Mouse (Mus musculus) lung, postnatal 0 days (tissue): ENCODE measurements at regions not wholly inside any gene's neighbourhood (a gene's known extent, or its start where the extent isn't known, plus 50 kb on each side); places are given as distances from the start of the nearest gene placed in this dataset.
A peak's percentile ranks its signal among the peaks of the same experiment; 100 is the strongest.

Source experiments
- ATAC-seq: fragments of 200-750 bp; cut with Nextera tagmentation; 2 replicates; pipeline ENCODE4 v1.8.0; 2017; ENCODE audit warnings: moderate library complexity
- DNase-seq: peaks from one replicate; pipeline ENCODE4 v3.0.0-alpha.2; 2016; ENCODE audit warnings: low spot score
- H3K27ac ChIP-seq: fragments of 300-500 bp; sonication (generic); 2 replicates; pipeline ENCODE4 v1.5.1; 2014; ENCODE audit warnings: antibody characterized with exemption, mild to moderate bottlenecking, low read length, mixed read lengths
- H3K27me3 ChIP-seq: fragments of 300-500 bp; sonication (generic); replicated peaks from 2 replicates; pipeline ENCODE4 v1.6.1; 2014; ENCODE audit warnings: low read length, mixed read lengths; ENCODE audit not compliant: insufficient read depth
- H3K36me3 ChIP-seq: fragments of 300-500 bp; sonication (generic); 2 replicates; pipeline ENCODE4 v1.6.1; 2014; ENCODE audit warnings: low read length, mixed read lengths; ENCODE audit not compliant: insufficient read depth
- H3K4me1 ChIP-seq: fragments of 300-500 bp; sonication (generic); 2 replicates; pipeline ENCODE4 v1.6.1; 2014; ENCODE audit warnings: antibody characterized with exemption, low read depth, low read length, mixed read lengths; ENCODE audit not compliant: insufficient read depth
- H3K4me2 ChIP-seq: fragments of 300-500 bp; sonication (generic); replicated peaks from 2 replicates; pipeline ENCODE4 v1.6.1; 2014; ENCODE audit warnings: low read depth, mild to moderate bottlenecking, low read length, moderate library complexity, mixed read lengths
- H3K4me3 ChIP-seq: fragments of 300-500 bp; sonication (generic); 2 replicates; pipeline ENCODE4 v1.5.1; 2014; ENCODE audit warnings: low read depth, low read length
- H3K9ac ChIP-seq: fragments of 300-500 bp; sonication (generic); replicated peaks from 2 replicates; pipeline ENCODE4 v1.6.1; 2014; ENCODE audit warnings: low read depth, mild to moderate bottlenecking
- H3K9me3 ChIP-seq: fragments of 300-500 bp; sonication (generic); 2 replicates; pipeline ENCODE4 v1.6.1; 2016; ENCODE audit warnings: low read length, mixed read lengths
- CTCF ChIP-seq: IDR thresholded peaks from 2 replicates; pipeline ENCODE4 v1.5.1; 2016; ENCODE audit warnings: antibody characterized with exemption, mild to moderate bottlenecking
- EP300 ChIP-seq: IDR thresholded peaks from 2 replicates; pipeline ENCODE4 v1.6.1; 2016; ENCODE audit warnings: antibody characterized with exemption, mild to moderate bottlenecking, control low read depth
- WGBS: fragments of 180-500 bp; shearing (Covaris S2); extraction: QIAGEN DNeasy Blood & Tissue Kit; methylation state at CpG from one replicate; pipeline ENCODE4 v1.1.7; 2014; 5-methylcytosine and 5-hydroxymethylcytosine counted together

DNA sequence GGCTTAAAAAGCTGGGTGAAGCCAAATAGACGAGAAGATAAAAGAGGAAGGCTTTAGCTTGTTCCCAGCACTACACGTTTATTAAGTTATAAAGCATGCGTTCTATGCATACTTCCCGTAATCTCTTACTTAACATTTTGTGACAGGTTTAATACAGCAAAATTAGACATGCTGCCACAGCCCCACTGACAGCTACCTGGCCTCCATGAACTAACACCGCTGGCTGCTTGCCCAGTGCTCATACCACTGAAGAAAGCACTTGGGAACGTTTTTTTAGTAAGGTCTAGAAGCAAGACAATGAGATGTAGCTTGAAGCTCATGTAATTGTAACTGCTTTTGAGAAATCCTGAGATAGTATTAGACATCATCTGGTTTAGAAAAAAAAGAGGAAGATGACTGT is 152.3 kb upstream of the Isl1 start:
- WGBS = 52% methylated on average over 6 of the region's 6 CpGs
- DNase-seq = no peak

DNA sequence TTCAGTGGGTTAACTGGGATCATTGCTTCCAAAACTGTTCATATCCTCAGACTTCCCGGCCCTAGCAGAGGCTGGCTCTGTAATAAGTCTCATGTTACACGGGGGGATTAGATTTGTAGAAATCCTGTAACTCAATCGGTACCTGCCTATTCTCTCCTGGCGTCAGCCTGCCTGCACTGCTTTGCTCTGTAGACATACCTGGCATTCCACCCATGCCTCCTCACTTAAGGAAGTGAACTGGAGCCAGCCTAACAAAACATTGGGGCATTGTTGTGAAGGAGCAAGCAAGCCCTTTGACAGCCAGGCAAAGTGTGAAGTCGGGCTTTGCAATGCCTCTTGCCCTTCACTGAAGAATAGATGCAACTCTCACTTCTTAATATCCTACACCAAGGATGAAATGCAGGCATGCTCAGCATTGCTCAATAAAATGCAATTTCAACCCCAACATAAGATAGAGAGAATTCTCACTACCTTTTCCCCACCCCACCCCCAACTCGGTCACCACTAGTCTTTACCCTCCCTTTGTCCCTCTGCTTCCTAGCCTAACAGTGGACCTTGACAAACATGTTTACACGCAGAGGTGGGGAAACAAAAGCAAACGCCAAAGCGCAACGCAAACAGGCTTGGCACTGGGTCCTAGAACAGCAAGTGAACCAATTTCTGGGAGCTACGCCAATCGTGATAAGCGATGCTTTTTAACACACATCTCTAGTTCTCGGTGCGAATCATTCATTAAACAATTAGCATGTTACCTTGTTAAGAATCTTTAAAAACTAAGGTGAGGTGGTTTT is 133.9 kb upstream of the Isl1 start:
- TF ChIP-seq CTCF = no peak
- TF ChIP-seq EP300 = peak; percentile 8; the same call in 1 of the 2 replicates
- peak; percentile 91 for ATAC-seq
- Histone ChIP-seq H3K27ac (no peak overlapping the region), H3K9me3 (no peaks in the 10 kb centered on the region), H3K36me3 (no peaks in the 10 kb centered on the region), H3K4me2 (no peak overlapping the region; the same call in 1 of the 2 replicates), H3K4me3 (no peak overlapping the region), H3K27me3 (no peaks in the 10 kb centered on the region), H3K9ac (no peak overlapping the region), H3K4me1 (no peaks in the 10 kb centered on the region)
- DNase-seq = peak; percentile 54
- WGBS = 22% methylated on average over 15 of the region's 15 CpGs

More for the DNA sequence above, 152.3 kb upstream of the Isl1 start:
- Histone ChIP-seq H3K4me1 (no peaks in the 10 kb centered on the region), H3K4me3 (no peak overlapping the region), H3K4me2 (no peak overlapping the region), H3K27ac (no peak overlapping the region), H3K9ac (no peak overlapping the region), H3K9me3 (no peaks in the 10 kb centered on the region), H3K27me3 (no peaks in the 10 kb centered on the region), H3K36me3 (no peaks in the 10 kb centered on the region)
- TF ChIP-seq CTCF = no peak
- TF ChIP-seq EP300 = no peak
- no peak for ATAC-seq

DNA sequence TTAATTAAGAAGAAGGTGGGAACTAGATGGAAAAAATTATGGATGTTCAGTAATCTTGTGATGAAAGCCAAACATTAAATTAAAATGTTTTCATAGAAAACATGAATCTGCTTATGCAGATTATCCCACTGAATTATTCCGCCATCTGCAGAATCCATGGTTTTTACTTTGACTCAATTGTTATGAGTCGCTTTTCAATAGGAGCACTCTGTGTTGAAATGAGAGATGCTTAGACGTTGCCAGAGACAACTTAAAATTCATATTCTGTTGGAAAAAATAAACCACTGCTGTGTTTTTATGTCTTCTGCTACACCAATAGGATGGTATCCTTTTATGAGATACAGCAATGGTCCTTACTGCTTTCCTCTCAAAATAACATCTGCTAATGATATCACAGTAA is 108.3 kb upstream of the Isl1 start:
- H3K36me3 ChIP-seq = no peaks in the 10 kb centered on the region
- H3K4me3 ChIP-seq = no peak overlapping the region
- DNase-seq (no peak), ATAC-seq (no peak)
- TF ChIP-seq EP300 (no peak), CTCF (no peak)
- H3K9me3 ChIP-seq = no peaks in the 10 kb centered on the region
- H3K27me3 ChIP-seq = no peaks in the 10 kb centered on the region
- H3K4me1 ChIP-seq = no peaks in the 10 kb centered on the region
- H3K9ac ChIP-seq = no peak overlapping the region
- WGBS = 82% methylated on average over 3 of the region's 3 CpGs
- H3K4me2 ChIP-seq = no peak overlapping the region
- no peak overlapping the region for H3K27ac ChIP-seq

DNA sequence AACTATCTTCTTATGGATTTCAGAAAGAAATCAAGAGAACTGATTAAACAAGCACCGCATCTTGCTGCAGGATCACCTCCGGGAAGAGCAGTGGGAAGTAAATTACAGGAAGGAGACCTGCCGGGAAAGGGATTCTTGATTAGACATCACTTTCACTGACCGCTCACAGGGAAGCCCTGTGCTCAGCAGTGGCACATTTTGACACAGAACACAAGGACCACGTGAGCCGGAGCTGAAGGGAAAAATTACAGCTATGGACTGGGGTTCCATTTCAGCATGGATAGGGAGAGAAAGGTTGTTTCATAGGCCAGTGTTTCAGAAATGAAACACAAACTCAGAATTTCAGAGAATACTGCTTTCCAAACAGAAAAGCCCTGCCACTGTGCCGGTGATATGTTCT is 105.0 kb upstream of the Isl1 start:
- no peaks in the 10 kb centered on the region for H3K4me1 ChIP-seq
- ATAC-seq (no peak), DNase-seq (no peak)
- no peak overlapping the region for H3K4me3 ChIP-seq
- no peak overlapping the region for H3K9ac ChIP-seq
- no peak overlapping the region for H3K4me2 ChIP-seq
- TF ChIP-seq EP300 (no peak), CTCF (no peak)
- no peaks in the 10 kb centered on the region for H3K9me3 ChIP-seq
- no peaks in the 10 kb centered on the region for H3K36me3 ChIP-seq
- no peak overlapping the region for H3K27ac ChIP-seq
- H3K27me3 ChIP-seq = no peaks in the 10 kb centered on the region
- 29% methylated on average over 7 of the region's 7 CpGs for WGBS

DNA sequence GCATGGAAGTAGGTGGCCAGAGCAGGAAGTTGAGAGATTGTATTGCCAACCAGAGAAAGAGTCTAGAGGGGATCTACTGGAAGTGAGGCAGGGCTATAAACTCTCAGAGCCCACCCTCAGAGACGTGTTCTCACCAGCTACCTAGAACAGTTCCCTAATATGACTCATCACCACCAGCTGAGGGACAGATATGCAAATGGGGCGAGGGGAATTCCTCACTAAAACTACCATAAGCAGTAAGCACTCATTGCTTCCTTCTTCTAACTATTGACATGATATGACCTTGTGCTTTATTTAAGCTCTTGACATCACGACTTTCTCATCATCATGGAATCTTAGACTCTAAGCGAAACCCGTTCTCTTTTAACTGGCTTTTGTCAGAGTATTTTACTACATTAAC is 101.2 kb upstream of the Isl1 start:
- no peak for TF ChIP-seq EP300
- no peak overlapping the region for H3K4me3 ChIP-seq
- no peak overlapping the region for H3K9ac ChIP-seq

More for the DNA sequence above, 101.2 kb upstream of the Isl1 start:
- Histone ChIP-seq H3K4me1 (no peaks in the 10 kb centered on the region), H3K27me3 (no peaks in the 10 kb centered on the region), H3K27ac (no peak overlapping the region), H3K4me2 (no peak overlapping the region), H3K9me3 (no peaks in the 10 kb centered on the region), H3K36me3 (no peaks in the 10 kb centered on the region)
- WGBS = 74% methylated on average over 5 of the region's 5 CpGs
- ATAC-seq = no peak
- no peak for DNase-seq
